Mouse (Mus musculus) liver, embryonic 11.5 days (tissue): ENCODE results near the gene Catsper4. TPM values are rescaled to one million over a fixed set of nuclear protein-coding genes. Genes with fewer than 3 reads are reported as not detected.

Source experiments
- ATAC-seq: fragments of 200-750 bp; cut with Nextera tagmentation; replicated peaks from 2 replicates; pipeline ENCODE4 v1.8.0; 2017; ENCODE audit warnings: moderate number of reproducible peaks, mild to moderate bottlenecking, moderate TSS enrichment, moderate library complexity; ENCODE audit not compliant: low FRiP score
- DNase-seq: peaks from one replicate; pipeline ENCODE4 v3.0.0-alpha.2; 2017; ENCODE audit warnings: low spot score
- H3K27ac ChIP-seq: fragments of 300-500 bp; sonication (generic); 2 replicates; pipeline ENCODE4 v1.5.1; 2014; ENCODE audit warnings: mild to moderate bottlenecking, low read depth, low read length, control low read depth
- H3K27me3 ChIP-seq: fragments of 300-500 bp; sonication (generic); replicated peaks from 2 replicates; pipeline ENCODE4 v1.6.1; 2014; ENCODE audit warnings: low read length, mixed read lengths; ENCODE audit not compliant: control insufficient read depth, insufficient read depth
- H3K36me3 ChIP-seq: fragments of 300-500 bp; sonication (generic); 2 replicates; pipeline ENCODE4 v1.6.1; 2014; ENCODE audit warnings: mild to moderate bottlenecking, low read length, moderate library complexity, mixed read lengths; ENCODE audit not compliant: control insufficient read depth, insufficient read depth
- H3K4me1 ChIP-seq: fragments of 300-500 bp; sonication (generic); replicated peaks from 2 replicates; pipeline ENCODE4 v1.6.1; 2014; ENCODE audit warnings: low read length, mixed read lengths; ENCODE audit not compliant: control insufficient read depth, insufficient read depth
- H3K4me2 ChIP-seq: fragments of 300-500 bp; sonication (generic); 2 replicates; pipeline ENCODE4 v1.6.1; 2014; ENCODE audit warnings: mild to moderate bottlenecking, control low read depth, moderate library complexity
- H3K4me3 ChIP-seq: fragments of 300-500 bp; sonication (generic); 2 replicates; pipeline ENCODE4 v1.5.1; 2014; ENCODE audit warnings: low read depth, low read length, control low read depth
- H3K9ac ChIP-seq: fragments of 300-500 bp; sonication (generic); 2 replicates; pipeline ENCODE4 v1.6.1; 2014; ENCODE audit warnings: low read depth, low read length, control low read depth
- H3K9me3 ChIP-seq: fragments of 300-500 bp; sonication (generic); 2 replicates; pipeline ENCODE4 v1.6.1; 2016; ENCODE audit warnings: low read length, inconsistent platforms, mixed read lengths; ENCODE audit not compliant: control insufficient read depth
- WGBS: fragments of 180-500 bp; shearing (Covaris S2); extraction: QIAGEN DNeasy Blood & Tissue Kit; methylation state at CpG from one replicate; pipeline ENCODE4 v1.1.7; 2014; 5-methylcytosine and 5-hydroxymethylcytosine counted together
- polyA plus RNA-seq: library from polyadenylated mRNA; unstranded; fragments of >200 nt; fragmentation: Nextera tagmentation; extraction: Ambion mirVana; gene quantifications from 2 replicates; pipeline ENCODE4 v1.2.1, GENCODE M21; 2014

The Catsper4 gene
- polyA plus RNA-seq, 1 experiment from 2014 or later, result not detected

- Histone ChIP-seq H3K9ac (no peak overlapping the region), H3K9me3 (no peaks in the 10 kb centered on the region), H3K27me3 (no peaks in the 10 kb centered on the region), H3K4me3 (no peak overlapping the region), H3K36me3 (no peaks in the 10 kb centered on the region), H3K4me1 (peaks cover 3% of the 10 kb centered on the region), H3K27ac (no peak overlapping the region), H3K4me2 (no peak overlapping the region)
- DNase-seq (no peak), ATAC-seq (no peak)
- 51% methylated on average over 6 of the region's 6 CpGs for WGBS
These were observed 20.6 kb downstream of the Catsper4 start for GRCm38 (mm10) chr4:134206488-134207053.

GRCm38 (mm10) chr4:134203340-134203896 is 23.8 kb downstream of the Catsper4 start:
- Histone ChIP-seq H3K27me3 (no peaks in the 10 kb centered on the region), H3K4me1 (peaks cover 3% of the 10 kb centered on the region), H3K4me3 (no peak overlapping the region), H3K36me3 (no peaks in the 10 kb centered on the region), H3K9me3 (no peaks in the 10 kb centered on the region), H3K4me2 (no peak overlapping the region), H3K27ac (no peak overlapping the region), H3K9ac (no peak overlapping the region)
- WGBS, result 62% methylated on average over 17 of the region's 17 CpGs
- no peak for ATAC-seq
- DNase-seq, result no peak

GRCm38 (mm10) chr4:134202904-134203303 is 24.3 kb downstream of the Catsper4 start, which contains the start of gene Gm7534:
Gm7534 (minus strand) TSS chr4:134203004.
- Histone ChIP-seq H3K4me3 (no peak within 1 kb of the TSS), H3K27ac (no peak within 1 kb of the TSS), H3K36me3 (no peaks in the 10 kb centered on the region), H3K4me2 (no peak within 1 kb of the TSS), H3K9ac (no peak within 1 kb of the TSS), H3K27me3 (no peaks in the 10 kb centered on the region), H3K9me3 (no peaks in the 10 kb centered on the region), H3K4me1 (peaks cover 3% of the 10 kb centered on the region)
- 85% methylated on average over 4 of the region's 4 CpGs for WGBS
- ATAC-seq (no peak), DNase-seq (no peak)

GRCm38 (mm10) chr4:134199371-134199770 is 27.8 kb downstream of the Catsper4 start:
- H3K27me3 ChIP-seq, result no peaks in the 10 kb centered on the region
- no peak overlapping the region for H3K4me2 ChIP-seq
- no peak for ATAC-seq
- DNase-seq, result no peak
- H3K27ac ChIP-seq, result no peak overlapping the region
- H3K4me1 ChIP-seq, result no peaks in the 10 kb centered on the region
- H3K9me3 ChIP-seq, result no peaks in the 10 kb centered on the region
- H3K4me3 ChIP-seq, result no peak overlapping the region
- no peak overlapping the region for H3K9ac ChIP-seq
- H3K36me3 ChIP-seq, result no peaks in the 10 kb centered on the region
- 79% methylated on average over 2 of the region's 2 CpGs for WGBS

GRCm38 (mm10) chr4:134186268-134186667 is 40.9 kb downstream of the Catsper4 start:
- Histone ChIP-seq H3K27me3 (no peaks in the 10 kb centered on the region), H3K4me2 (peak overlapping the region; percentile 97), H3K27ac (peak overlapping the region; percentile 65), H3K4me1 (peaks cover 17% of the 10 kb centered on the region), H3K36me3 (no peaks in the 10 kb centered on the region), H3K4me3 (peak overlapping the region; percentile 83), H3K9me3 (no peaks in the 10 kb centered on the region), H3K9ac (peak overlapping the region; percentile 88)
- WGBS, result under 1% methylated on average over 22 of the region's 22 CpGs
- ATAC-seq, result no peak
- DNase-seq, result no peak

DNA sequence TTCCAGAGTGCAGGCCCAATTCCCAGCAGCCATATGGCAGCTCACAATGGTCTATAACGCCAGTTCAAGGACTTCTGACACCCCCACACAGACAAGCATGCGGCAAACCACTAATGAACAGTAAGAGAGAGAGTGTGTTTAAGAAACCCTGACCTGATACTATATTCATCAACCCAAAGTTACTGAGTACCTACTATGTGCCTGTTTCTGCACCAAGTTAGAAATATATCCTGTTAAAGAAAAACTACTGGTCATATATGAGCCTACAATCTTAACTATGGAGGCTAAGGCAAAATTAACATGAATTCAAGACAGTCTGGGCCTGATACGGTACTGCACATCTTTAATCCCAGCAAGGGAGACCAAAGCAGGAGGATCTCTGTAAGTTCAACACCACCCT is 41.6 kb downstream of the Catsper4 start:
- Histone ChIP-seq H3K4me1 (peaks cover 24% of the 10 kb centered on the region), H3K4me3 (peak overlapping the region; percentile 83), H3K27me3 (no peaks in the 10 kb centered on the region), H3K9ac (peak overlapping the region; percentile 88), H3K4me2 (peak overlapping the region; percentile 97), H3K9me3 (no peaks in the 10 kb centered on the region), H3K36me3 (no peaks in the 10 kb centered on the region), H3K27ac (no peak overlapping the region)
- DNase-seq (no peak), ATAC-seq (no peak)
- 86% methylated on average over 3 of the region's 3 CpGs for WGBS

DNA sequence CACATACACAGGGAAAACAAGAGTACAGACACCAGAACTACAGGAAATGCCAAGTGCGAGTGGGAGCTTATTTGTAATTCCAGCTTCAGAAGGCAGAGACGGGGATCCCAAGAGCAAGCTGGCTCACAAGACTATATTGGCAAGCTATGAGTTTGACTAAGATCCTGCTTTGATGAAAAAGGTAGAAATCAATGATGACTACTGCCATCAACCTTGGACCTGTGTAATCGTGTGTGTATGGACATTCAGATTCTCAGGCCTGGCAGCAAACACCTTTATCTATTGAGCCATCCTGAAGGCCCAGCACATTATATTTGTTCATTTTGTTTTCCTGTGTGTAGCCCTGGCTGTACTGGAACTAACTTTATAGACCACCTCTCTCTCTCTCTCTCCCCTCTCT is 43.5 kb downstream of the Catsper4 start:
- H3K4me1 ChIP-seq, result peaks cover 25% of the 10 kb centered on the region
- no peak for ATAC-seq

GRCm38 (mm10) chr4:134181825-134182224 is 45.4 kb downstream of the Catsper4 start:
- Histone ChIP-seq H3K4me3 (no peak overlapping the region), H3K36me3 (no peaks in the 10 kb centered on the region), H3K9me3 (no peaks in the 10 kb centered on the region), H3K27ac (peak overlapping the region; percentile 78), H3K4me2 (peak overlapping the region; percentile 51), H3K9ac (0 out of 2 replicates have a peak overlapping the region, but pooled peaks have one; percentile 30), H3K27me3 (no peaks in the 10 kb centered on the region), H3K4me1 (peaks cover 25% of the 10 kb centered on the region)
- ATAC-seq (peak; percentile 79), DNase-seq (no peak)

More for the DNA sequence above, 43.5 kb downstream of the Catsper4 start:
- Histone ChIP-seq H3K9ac (no peak overlapping the region), H3K27me3 (no peaks in the 10 kb centered on the region), H3K27ac (no peak overlapping the region), H3K9me3 (no peaks in the 10 kb centered on the region), H3K4me2 (no peak overlapping the region), H3K4me3 (no peak overlapping the region), H3K36me3 (no peaks in the 10 kb centered on the region)
- 75% methylated on average over 3 of the region's 3 CpGs for WGBS
- no peak for DNase-seq

GRCm38 (mm10) chr4:134181112-134181511 is 46.1 kb downstream of the Catsper4 start:
- Histone ChIP-seq H3K4me2 (peak overlapping the region; percentile 51), H3K4me3 (peak overlapping the region; percentile 7; the same call in 1 of the 2 replicates), H3K4me1 (peaks cover 25% of the 10 kb centered on the region), H3K36me3 (no peaks in the 10 kb centered on the region), H3K9me3 (no peaks in the 10 kb centered on the region), H3K27me3 (no peaks in the 10 kb centered on the region), H3K27ac (peak overlapping the region; percentile 78), H3K9ac (0 out of 2 replicates have a peak overlapping the region, but pooled peaks have one; percentile 20)
- peak; percentile 89 for ATAC-seq
- WGBS, result 60% methylated on average over 1 of the region's 1 CpGs
- DNase-seq, result no peak
